Mouse (Mus musculus): Measurements from ENCODE around the gene Nelfa.
"Not testable (repeated sequence)": the region's sequence is repeated elsewhere in the genome, so short reads cannot be mapped to it uniquely, and the experiment has no call there.

The Nelfa gene

GRCm38 (mm10) chr5:33936120-33936707 is at the start of gene Nelfa:
Gene Nelfa, minus strand, starts transcription at chr5:33936413.
- peak; percentile 94 for ATAC-seq (ENCODE audit: low TSS enrichment)

- ATAC-seq (ENCODE audit: low TSS enrichment), result peak; percentile 86
Measured at GRCm38 (mm10) chr5:33983309-33984121, 47.3 kb upstream of the Nelfa start, which contains the start of gene Gm1673. Gene Gm1673, plus strand, starts transcription at chr5:33983433.

- ATAC-seq (ENCODE audit: low TSS enrichment), result peak; percentile 38
Measured at GRCm38 (mm10) chr5:33982731-33983259, 46.6 kb upstream of the Nelfa start.

- no peak for ATAC-seq (ENCODE audit: low TSS enrichment)
Measured at GRCm38 (mm10) chr5:33976267-33976666, 40.1 kb upstream of the Nelfa start.

- no peak for ATAC-seq (ENCODE audit: low TSS enrichment)
Measured at GRCm38 (mm10) chr5:33974736-33975135, 38.5 kb upstream of the Nelfa start.

GRCm38 (mm10) chr5:33959382-33959781 is 23.2 kb upstream of the Nelfa start:
- ATAC-seq (ENCODE audit: low TSS enrichment), result no peak

GRCm38 (mm10) chr5:33955868-33956267 is 19.7 kb upstream of the Nelfa start:
- ATAC-seq (ENCODE audit: low TSS enrichment), result no peak

GRCm38 (mm10) chr5:33954354-33954753 is 18.1 kb upstream of the Nelfa start:
- ATAC-seq (ENCODE audit: low TSS enrichment), result peak; percentile 90

- peak; percentile 74; the same call in 1 of the 2 replicates for ATAC-seq (ENCODE audit: low TSS enrichment)
Measured at GRCm38 (mm10) chr5:33953471-33954185, 17.4 kb upstream of the Nelfa start.

GRCm38 (mm10) chr5:33948314-33948713 is 12.1 kb upstream of the Nelfa start:
- no peak for ATAC-seq (ENCODE audit: low TSS enrichment)

GRCm38 (mm10) chr5:33947035-33947434 is 10.8 kb upstream of the Nelfa start:
- not testable (repeated sequence) for ATAC-seq (ENCODE audit: low TSS enrichment)

GRCm38 (mm10) chr5:33938448-33938847 is 2.2 kb upstream of the Nelfa start:
- ATAC-seq (ENCODE audit: low TSS enrichment), result no peak

GRCm38 (mm10) chr5:33937230-33937629 is 1.0 kb upstream of the Nelfa start:
- no peak for ATAC-seq (ENCODE audit: low TSS enrichment)

- peak; percentile 42; the same call in 1 of the 2 replicates for ATAC-seq (ENCODE audit: low TSS enrichment)
Measured at GRCm38 (mm10) chr5:33935700-33936111, 507 bp downstream of the Nelfa start.

GRCm38 (mm10) chr5:33934877-33935276 is 1.3 kb downstream of the Nelfa start:
- ATAC-seq (ENCODE audit: low TSS enrichment), result no peak

GRCm38 (mm10) chr5:33934081-33934480 is 2.1 kb downstream of the Nelfa start:
- ATAC-seq (ENCODE audit: low TSS enrichment), result no peak

- ATAC-seq (ENCODE audit: low TSS enrichment), result peak; percentile 46; the same call in 1 of the 2 replicates
Measured at GRCm38 (mm10) chr5:33932413-33932812, 3.8 kb downstream of the Nelfa start.

- no peak for ATAC-seq (ENCODE audit: low TSS enrichment)
Measured at GRCm38 (mm10) chr5:33926170-33926569, 10.0 kb downstream of the Nelfa start.

GRCm38 (mm10) chr5:33922566-33922965 is 13.6 kb downstream of the Nelfa start:
- ATAC-seq (ENCODE audit: low TSS enrichment), result no peak

GRCm38 (mm10) chr5:33921486-33922235 is 14.6 kb downstream of the Nelfa start:
- no peak for ATAC-seq (ENCODE audit: low TSS enrichment)

GRCm38 (mm10) chr5:33920924-33921323 is 15.3 kb downstream of the Nelfa start:
- no peak for ATAC-seq (ENCODE audit: low TSS enrichment)

Data from frontal cortex, adult (tissue).